Mouse (Mus musculus): ENCODE measurements at regions not wholly inside any gene's neighbourhood (a gene's known extent, or its start where the extent isn't known, plus 50 kb on each side); places are given as distances from the start of the nearest gene placed in this dataset.
A peak's percentile ranks its signal among the peaks of the same experiment; 100 is the strongest.

DNA sequence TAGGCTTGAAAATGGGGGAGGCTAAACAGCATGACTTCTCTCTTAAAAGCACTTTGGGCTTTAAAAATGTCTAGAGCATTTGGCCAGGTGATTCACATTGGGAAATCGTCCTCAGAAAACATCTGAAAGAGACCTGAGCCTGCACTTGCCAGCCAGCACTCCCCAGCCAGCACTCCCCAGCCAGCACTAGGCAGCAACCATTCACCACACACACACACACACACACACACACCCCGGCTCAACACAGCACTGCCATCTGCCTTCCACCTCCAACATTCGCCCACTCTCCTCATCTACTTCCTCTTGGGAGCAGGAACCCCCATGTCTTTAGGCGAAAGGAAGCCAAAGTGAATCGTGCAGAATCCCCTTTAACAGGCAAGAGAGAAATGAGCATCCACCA lies 85.4 kb downstream of the Atp23 start:
- no peak for DNase-seq (ENCODE audit: low read depth, low spot score)

DNA sequence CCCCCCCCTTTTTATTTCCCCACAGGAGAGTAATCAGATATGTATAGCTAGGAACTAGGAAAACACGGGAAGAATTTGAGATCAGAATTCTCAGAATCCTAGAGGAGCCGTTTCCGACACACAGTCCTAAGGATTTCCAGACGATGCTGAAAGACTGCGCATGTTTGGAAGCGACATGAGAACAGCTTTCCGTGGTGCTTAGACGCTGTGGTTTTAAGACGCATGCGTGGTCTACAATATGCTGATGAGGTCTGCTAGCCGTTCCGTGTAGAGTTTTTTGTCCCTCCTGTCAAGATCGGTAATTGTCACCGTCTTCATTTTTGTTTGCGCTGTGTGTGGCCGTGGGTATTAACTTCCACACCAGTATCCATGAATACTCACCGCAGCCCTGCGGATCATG lies 86.2 kb downstream of the Atp23 start:
- DNase-seq (ENCODE audit: low read depth, low spot score) = no peak

DNA sequence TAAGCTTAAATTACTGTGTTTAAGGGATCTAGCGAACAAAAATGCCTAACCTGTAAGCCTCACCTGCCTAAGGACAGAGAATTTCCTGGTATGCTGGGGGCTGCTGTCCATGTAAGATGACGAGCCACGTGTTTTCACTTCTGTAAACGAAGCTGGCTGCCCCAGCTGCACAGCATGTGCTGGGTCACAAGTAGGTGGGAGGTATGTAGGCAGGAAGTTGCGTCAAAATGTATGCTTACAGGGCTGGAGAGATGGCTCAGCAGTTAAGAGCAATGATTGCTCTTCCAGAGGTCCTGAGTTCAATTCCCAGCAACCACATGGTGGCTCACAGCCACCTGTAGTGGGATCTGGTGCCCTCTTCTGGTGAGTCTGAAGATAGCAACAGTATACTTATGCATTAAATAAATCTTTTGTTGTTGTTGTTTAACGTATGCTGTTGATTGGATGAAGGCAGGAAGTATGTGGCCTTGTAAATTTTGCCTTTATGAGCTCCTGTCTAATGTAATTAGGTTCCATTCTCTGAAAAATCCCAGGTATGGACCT lies 88.0 kb downstream of the Atp23 start:
- DNase-seq (ENCODE audit: low read depth, low spot score) = peak; percentile 18

DNA sequence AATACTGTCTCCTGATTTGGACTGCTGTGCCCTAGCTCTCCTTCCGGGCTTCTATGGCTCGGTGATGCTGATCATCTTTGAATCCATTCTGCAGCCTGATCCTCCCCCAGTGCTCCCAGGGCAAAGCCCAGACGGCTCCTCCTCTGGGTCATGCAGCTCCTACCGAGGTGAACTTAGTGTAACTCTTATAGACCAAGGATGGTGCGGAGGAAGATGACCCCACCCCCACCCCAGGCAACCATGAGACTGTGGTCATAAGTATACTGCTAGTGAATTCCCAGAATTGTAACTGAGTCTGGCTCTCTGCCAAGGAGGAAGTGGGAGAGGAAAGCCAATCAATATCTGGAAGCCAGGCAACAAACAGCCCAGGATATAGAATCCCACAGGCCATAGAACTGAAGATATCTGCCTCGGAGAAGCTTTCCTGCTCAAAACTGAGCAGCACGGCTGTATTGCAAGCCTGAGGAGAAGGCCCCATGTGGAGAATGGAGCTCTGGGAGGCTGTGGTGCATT lies 88.9 kb downstream of the Atp23 start:
- DNase-seq (ENCODE audit: low read depth, low spot score) = no peak

DNA sequence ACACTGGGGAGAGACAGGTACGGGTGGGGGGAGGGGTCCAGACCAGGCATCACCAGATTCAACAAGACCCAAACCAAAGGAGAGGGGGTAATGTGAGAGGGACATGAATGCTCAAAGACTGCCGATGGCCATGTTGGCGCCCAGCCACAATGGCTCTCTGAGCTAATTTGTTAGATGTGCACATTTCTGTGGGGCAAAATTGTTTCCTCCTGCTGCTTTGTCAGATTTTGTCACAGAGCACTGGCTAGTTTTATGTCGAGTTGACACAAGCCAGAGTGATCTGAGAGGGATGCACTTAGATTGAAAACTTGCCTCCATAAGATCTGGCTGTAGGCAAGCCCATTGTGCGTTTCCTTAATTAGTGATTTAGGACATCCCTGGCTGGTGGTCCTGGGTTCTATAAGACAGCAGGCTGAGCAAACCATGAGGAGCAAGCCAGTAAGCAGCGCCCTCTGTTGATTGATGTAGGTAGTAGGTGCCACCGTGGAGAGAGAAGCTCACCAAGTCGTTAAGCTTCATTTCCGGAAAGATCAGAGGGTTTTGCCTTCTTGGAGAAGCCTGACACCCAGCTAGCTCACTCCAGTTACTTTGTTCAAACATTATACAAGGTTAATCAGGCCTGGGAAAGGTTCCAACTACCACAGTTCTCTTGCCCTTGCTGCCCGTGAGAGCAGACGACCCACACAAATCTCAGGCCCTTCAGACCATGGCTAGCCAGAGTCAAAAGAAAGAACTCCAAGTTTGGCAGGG lies 90.6 kb downstream of the Atp23 start:
- DNase-seq (ENCODE audit: low read depth, low spot score) = no peak

DNA sequence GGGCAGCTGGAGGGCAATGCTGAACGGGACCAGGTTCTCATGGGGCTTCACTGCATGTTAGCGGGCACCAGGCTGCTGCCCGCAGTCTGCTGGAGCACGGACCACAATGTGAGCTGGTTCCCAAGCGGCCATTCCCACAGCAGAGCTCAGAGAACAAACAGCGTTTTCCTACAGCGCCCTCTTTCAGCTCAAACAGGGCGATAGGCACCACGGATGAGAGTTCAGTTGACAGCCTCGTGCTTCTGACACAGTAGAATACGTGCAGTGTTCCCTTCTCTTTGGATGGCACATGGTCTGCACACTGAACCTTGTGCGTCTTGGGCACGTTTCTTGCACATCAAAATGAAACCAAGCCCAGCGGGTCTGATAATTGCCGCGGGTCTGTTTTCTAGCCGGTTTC lies 91.6 kb downstream of the Atp23 start:
- no peak for DNase-seq (ENCODE audit: low read depth, low spot score)

DNA sequence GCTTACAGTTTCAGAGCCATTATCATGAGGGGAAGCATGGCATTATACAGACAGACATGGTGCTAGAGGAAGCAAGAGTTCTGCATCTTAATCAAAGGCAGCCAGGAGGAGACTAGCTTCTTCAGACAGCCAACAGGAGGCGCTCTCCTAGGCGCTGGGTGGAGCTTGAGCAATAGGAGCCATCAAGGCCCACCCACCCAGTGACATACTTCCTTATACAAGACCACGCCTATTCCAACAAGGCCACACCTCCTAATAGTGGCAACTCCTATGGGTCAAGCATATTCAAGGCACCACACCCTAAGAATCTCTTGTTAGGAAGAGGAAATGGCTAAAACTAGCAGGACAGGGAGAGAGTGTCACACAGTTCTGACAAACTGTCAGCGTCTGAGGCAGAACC lies 94.3 kb downstream of the Atp23 start:
- no peak for DNase-seq (ENCODE audit: low read depth, low spot score)

DNA sequence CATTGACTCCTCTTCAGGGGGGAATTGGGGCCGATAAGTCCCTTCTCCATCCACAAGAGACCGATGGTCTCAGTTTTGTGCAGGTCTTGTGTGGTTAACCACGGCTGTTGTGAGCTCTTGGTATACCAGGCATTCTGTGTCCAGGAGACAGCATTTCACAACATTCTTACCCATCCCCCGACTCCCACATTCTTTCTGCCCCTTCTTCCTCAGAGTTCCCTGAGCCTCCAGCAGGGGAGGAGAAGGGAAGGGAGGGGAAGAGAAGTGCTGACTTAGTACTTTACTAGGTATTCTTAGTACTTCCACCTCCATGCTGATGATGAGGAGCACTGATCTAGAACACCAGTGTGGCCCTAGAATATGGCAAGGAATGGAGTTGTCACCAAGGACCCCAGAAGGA lies 98.4 kb downstream of the Atp23 start:
- no peak for DNase-seq (ENCODE audit: low read depth, low spot score)

DNA sequence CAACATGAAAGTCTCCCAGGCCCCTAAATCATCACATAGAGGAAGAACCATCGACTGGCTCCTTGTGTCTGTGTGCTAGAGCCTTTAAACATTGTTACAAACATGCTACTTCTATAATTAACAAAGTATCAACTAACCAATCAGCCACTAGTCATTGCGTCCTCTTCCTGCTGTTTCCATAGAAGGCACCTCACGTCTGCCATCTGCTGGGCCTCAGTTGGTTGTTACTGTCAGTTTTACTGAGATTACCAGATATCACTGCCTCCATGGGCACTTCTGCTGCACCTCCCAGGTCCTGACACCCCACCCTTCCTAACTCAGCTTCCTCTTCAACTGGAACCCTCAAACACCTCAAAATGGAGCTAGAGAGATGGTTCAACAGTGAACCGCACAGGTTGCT lies 101.8 kb downstream of the Atp23 start:
- no peak for DNase-seq (ENCODE audit: low read depth, low spot score)

DNA sequence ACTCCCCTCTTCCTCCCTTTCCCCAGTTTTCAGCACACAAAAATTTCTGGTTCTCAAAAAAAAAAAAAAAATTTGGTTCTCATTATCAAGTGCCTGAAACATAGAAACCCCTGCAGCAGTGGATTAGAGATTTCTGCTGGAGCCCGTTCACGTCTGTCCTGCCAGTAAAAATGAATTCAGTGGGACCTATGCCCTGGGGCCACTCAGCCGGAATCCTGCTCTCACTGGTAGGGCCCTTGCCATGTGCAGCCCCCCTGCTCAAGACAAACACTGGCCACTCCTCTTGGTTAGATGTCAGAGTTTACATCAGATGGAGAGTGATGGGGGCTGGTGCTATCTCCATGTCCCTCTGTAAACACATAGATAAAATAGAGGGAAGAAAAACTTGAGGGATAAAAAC lies 108.0 kb downstream of the Atp23 start:
- DNase-seq (ENCODE audit: low read depth, low spot score) = no peak

DNA sequence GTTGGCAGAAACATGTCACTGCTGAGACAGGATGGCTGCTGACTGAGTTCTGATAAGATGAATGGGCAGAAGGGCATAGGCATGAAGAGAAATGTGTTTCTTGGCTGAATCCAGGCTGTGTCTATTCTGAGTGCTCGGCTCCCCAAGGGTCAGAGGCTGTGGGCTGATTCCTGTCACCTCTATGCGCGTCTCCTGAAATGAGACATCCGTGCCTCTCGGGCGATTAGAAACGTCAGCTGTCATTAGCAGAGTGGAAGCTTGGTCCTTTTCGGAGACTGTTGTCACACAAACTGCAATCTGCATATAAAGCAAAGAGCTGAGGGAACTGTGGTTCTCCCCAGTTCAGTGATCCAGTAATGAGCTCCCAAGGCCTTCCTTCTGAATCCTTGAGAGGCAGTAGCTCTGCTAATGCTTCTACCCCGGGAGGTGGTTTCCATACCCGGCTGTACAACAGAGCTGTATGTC lies 108.8 kb downstream of the Atp23 start:
- DNase-seq (ENCODE audit: low read depth, low spot score) = no peak

DNA sequence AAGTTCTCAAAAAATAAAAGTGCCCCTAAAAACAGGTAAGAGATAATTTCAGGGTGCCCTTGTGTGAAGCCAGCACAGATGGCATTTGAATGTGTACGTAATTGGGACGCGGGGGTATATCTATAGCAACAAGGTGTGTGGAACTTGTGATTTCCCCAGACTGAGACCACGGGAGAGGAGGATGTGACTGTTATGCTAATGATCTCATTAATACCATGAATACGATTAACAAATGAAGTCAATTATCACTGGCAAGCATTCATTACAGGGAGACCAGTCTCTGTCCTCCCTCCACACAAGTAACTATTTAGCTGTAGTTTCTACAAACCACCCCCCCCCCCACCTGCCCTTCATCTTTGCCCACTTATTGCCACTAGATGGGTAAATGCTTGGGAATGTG lies 112.9 kb downstream of the Atp23 start:
- no peak for DNase-seq (ENCODE audit: low read depth, low spot score)

DNA sequence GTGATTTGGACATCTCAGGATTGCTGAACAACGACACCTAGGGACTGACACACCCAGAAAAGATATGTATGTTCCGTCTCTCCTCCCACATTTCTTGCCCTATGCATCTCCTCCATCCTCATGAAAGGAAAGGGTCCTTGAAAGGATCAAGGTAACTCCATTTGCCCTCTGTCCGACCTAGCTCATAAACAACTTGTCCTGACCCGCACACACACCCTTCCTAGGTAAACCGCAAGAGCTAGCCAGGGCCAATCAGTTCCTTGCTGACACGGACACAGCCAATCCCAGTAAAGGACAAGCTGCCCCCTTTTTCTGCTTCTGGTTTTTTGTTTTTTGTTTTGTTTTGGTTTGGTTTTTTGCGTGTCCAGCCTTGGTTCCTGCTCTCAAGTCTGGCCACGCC lies 118.0 kb downstream of the Atp23 start:
- no peak for DNase-seq (ENCODE audit: low read depth, low spot score)

DNA sequence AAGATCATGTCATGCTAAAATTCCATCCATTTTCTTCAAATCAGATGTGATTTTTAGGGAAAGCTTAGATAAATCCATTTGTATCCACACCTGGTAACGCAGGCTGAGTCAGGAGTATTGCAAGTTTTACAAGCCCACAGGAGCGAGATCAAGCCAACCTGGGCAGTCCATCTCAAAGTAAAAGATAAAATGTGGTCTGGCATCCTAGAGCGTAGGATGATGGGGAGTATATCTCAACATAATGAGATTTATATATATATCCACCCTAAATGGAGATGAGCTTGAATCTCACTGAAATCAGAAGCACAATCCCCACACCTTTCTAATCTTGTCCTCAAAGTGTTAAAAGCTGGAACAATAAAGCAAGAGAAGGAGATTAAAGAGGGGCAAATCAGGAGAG lies 124.6 kb downstream of the Atp23 start:
- DNase-seq (ENCODE audit: low read depth, low spot score) = no peak

DNA sequence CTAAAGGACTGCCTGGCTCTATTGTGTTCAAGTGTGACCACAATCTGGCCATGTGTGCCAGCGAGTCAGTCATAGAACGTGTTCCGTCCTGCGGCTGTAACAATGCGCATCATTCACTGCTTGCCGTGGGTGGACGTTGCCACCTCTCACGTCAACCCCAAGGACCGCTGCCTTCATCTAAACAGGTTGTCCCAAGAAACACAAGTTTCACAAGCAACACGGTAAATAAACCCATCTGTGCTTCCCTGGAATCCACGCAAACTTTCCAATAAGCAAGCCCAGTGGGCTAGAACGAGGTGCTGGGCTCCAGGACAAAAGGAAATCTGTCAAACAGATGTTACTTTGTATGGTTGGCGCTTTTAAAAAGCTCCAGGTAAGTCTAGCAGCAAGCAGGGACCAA lies 125.2 kb downstream of the Atp23 start:
- no peak for DNase-seq (ENCODE audit: low read depth, low spot score)

DNA sequence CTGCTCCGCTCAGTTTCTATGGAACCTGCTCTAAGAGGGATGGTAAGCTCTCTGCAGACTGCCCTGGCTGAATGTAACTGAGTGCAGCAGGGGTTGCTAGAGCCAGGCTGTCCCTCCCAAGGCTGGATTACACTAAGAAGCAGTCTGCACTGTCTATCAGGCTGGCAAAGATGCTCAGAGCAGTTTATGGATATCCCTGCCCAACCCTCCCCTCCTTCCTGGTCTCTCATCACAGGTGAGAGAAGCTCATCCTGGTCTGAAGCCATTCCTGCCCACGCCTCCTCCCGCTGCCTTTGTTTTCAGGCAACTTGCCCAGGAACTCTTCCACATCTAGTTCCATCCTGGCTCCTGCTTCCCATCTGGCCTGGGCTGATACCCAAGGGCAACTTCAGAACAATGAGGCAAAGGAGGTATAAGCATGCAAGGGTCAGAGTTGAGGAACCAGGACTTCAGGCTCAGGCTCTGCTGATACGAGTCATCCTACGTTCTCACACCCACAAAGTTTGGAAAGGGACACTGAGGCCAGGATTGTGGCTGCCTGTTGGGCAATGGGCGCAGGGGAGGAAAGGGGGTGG lies 130.6 kb downstream of the Atp23 start:
- no peak for DNase-seq (ENCODE audit: low read depth, low spot score)

DNA sequence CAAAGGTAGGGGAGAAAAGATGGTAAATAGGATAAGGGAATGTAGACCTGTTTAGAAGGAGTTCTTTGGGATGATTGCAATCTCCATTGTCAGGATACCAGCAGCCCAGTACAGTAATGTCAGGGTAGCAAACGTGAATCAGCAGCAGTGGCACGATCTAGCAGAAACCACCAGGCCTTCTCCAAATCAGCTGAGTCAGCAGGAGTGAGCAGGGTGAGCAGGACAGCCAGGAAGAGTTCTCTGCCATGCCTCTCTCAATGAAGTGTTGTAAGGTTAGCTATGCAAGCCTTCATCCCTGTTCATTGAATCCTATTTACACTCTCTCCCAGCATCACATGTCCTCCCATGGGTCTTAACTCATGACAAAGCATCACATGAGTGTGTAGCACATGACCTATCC lies 135.5 kb downstream of the Atp23 start:
- no peak for DNase-seq (ENCODE audit: low read depth, low spot score)

DNA sequence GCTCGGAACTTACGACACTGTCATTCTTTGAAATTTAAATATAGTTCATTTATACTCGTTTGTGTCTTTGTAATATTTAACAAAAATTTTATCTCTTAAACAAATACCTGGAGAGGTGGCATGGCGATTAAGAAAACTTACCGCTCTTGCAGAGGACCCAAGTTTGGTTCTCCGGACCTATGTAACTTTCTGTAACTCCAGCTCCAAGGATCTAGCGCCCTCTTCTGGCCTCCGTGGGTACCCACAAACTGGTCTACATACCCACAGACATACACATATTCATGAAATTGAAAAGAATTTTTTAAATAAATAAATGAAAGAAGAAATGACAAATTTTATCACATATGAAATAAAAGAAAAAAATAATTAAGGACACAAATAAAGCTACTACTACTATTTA lies 136.4 kb downstream of the Atp23 start:
- no peak for DNase-seq (ENCODE audit: low read depth, low spot score)

DNA sequence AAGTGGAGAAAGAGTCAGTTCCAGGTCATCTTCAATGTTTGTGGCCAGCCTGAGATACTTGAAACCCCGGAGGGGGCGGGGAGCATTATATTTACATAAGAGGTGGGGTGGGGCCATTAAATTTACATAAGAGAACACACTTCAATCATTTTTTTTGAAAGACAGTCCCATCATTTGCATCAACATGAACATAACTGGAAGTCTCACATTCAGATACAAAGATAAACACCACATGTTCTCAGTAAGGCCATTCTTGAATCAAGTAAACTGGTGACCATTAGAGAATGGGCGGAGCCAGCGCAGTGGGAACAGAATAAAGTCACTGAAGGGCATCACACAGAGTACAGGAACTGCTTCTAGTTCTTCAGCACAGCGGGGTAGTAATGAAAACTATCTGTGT lies 137.2 kb downstream of the Atp23 start:
- no peak for DNase-seq (ENCODE audit: low read depth, low spot score)

DNA sequence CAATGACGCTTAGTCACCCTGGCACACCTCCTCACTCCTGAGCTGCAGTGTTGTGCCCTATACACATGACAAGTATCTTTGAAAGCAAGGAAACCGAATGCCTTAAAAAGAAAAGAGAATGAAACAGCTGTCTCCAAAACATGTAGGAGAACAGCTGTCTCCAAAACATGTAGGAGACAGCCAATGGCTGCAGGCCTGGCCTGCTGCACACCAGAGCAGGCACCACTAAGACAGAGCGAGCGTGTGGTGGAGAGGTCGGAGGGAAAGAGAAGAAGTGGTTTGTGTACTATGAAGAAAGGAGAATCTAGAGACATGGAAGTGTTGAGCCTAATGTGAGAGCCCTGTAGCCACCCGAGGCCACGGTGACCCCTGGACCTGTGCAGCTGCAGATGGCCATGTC lies 142.5 kb downstream of the Atp23 start:
- DNase-seq (ENCODE audit: low read depth, low spot score) = no peak

DNA sequence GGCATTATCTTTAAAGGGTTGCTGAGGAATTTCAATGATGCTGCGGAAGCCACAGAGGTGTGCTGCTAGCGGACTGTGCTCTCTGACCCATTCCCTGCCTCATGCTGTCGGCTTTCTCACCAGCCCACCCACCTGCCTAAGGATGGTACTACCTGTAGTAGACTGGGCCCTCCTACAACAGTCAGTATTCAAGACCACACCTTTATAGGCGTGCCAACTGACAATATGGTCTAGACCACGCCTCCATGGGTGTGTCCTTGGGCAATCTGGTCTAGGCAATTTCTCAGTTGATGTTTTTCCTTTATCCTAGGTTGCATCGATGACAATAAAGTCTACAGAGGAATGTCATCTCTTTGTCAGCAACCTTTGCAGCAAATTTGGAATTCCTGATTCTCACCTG lies 148.0 kb downstream of the Atp23 start:
- DNase-seq (ENCODE audit: low read depth, low spot score) = no peak

DNA sequence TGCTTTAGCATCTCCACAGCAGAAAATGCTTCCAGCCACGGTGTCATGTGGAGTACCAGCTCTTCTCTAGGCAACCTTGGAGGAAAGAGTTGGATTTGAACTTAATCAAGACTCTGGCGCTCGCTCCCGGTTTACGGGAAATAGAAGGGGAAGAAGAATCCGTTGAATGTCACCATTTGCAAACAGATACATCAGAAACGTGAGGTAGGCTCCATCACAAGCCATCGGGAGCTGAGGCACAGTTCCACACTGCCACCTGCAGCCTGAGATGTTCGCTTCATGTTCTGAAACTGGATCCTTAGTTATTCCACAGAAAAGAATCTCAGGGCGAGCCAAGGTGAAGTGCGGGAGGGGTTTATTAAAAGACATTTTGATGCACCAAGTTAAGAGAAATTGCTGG lies 148.5 kb downstream of the Atp23 start:
- peak; percentile 3 for DNase-seq (ENCODE audit: low read depth, low spot score)
